Mouse (Mus musculus) inflammation-experienced regulatory T-cells, adult 6 months (primary cell): Measurements from ENCODE around the gene Clmp. TPM values are rescaled to one million over a fixed set of nuclear protein-coding genes. Genes with fewer than 3 reads are reported as not detected.
"Not testable (repeated sequence)": the region's sequence is repeated elsewhere in the genome, so short reads cannot be mapped to it uniquely, and the experiment has no call there.

Experiments used
- ATAC-seq: one replicate; pipeline ENCODE4 v1.8.0; 2017
- polyA plus RNA-seq, 3 experiments: library from polyadenylated mRNA; unstranded; fragments of 100-300 nt; shearing (Covaris generic); gene quantifications; one replicate each; pipeline ENCODE4 v1.2.1; 2017

Clmp gene
- polyA plus RNA-seq, 3 experiments from 2014 or later: not detected

GRCm38 (mm10) chr9:40780111-40780510 lies 94.3 kb downstream of the Clmp start:
- ATAC-seq: no peak

GRCm38 (mm10) chr9:40780892-40781725 lies 95.3 kb downstream of the Clmp start:
- no peak for ATAC-seq

- peak; percentile 75 for ATAC-seq
These were observed 96.2 kb downstream of the Clmp start for GRCm38 (mm10) chr9:40781726-40782581.

- no peak for ATAC-seq
These were observed 98.0 kb downstream of the Clmp start for GRCm38 (mm10) chr9:40783641-40784373.

- ATAC-seq: no peak
These were observed 98.7 kb downstream of the Clmp start for GRCm38 (mm10) chr9:40784374-40784967.

GRCm38 (mm10) chr9:40785452-40785851 lies 99.7 kb downstream of the Clmp start:
- ATAC-seq: no peak

GRCm38 (mm10) chr9:40786820-40787219 lies 101.1 kb downstream of the Clmp start:
- ATAC-seq: not testable (repeated sequence)

GRCm38 (mm10) chr9:40791864-40792633 lies 106.3 kb downstream of the Clmp start:
- no peak for ATAC-seq

- no peak for ATAC-seq
These were observed 107.8 kb downstream of the Clmp start for GRCm38 (mm10) chr9:40793581-40793980.

GRCm38 (mm10) chr9:40794251-40794650 lies 108.5 kb downstream of the Clmp start:
- ATAC-seq: no peak

GRCm38 (mm10) chr9:40794926-40795325 lies 109.2 kb downstream of the Clmp start:
- ATAC-seq: no peak

- no peak for ATAC-seq
These were observed 109.8 kb downstream of the Clmp start for GRCm38 (mm10) chr9:40795562-40795961.

GRCm38 (mm10) chr9:40796054-40796453 lies 110.3 kb downstream of the Clmp start:
- ATAC-seq: no peak

- no peak for ATAC-seq
These were observed 112.6 kb downstream of the Clmp start for GRCm38 (mm10) chr9:40798247-40798960.

GRCm38 (mm10) chr9:40799112-40799511 lies 113.3 kb downstream of the Clmp start:
- ATAC-seq: no peak

GRCm38 (mm10) chr9:40799837-40800501 lies 114.2 kb downstream of the Clmp start:
- peak; percentile 9 for ATAC-seq

GRCm38 (mm10) chr9:40800675-40801612 lies 115.2 kb downstream of the Clmp start, which contains the start of gene Hspa8:
TSS of gene Hspa8 (plus strand) at chr9:40800984.
- peak; percentile 80 for ATAC-seq

- not testable (repeated sequence) for ATAC-seq
These were observed 116.1 kb downstream of the Clmp start for GRCm38 (mm10) chr9:40801614-40802532.
